Mouse (Mus musculus) urinary bladder, adult 2 months (tissue): ENCODE data around the gene Dnajc1. TPM values are rescaled to one million over a fixed set of nuclear protein-coding genes. Genes with fewer than 3 reads are reported as not detected.

Experiments used
- DNase-seq: peaks from one replicate; pipeline ENCODE4 v3.0.0; 2022; ENCODE audit warnings: low spot score
- polyA plus RNA-seq: library from polyadenylated mRNA; depleted of rRNA; stranded (reverse); fragments of >200 nt; gene quantifications from 2 replicates; pipeline ENCODE4 v1.2.3, GENCODE M21; 2012

Gene Dnajc1
- polyA plus RNA-seq, 1 experiment: 23.6 TPM

- DNase-seq: no peak
Observed at GRCm38 (mm10) chr2:18195691-18196396, 196.8 kb downstream of the Dnajc1 start.

GRCm38 (mm10) chr2:18195285-18195684 is 197.3 kb downstream of the Dnajc1 start:
- DNase-seq: no peak

- no peak for DNase-seq
Observed at GRCm38 (mm10) chr2:18188367-18188766, 204.3 kb downstream of the Dnajc1 start.

- no peak for DNase-seq
Observed at GRCm38 (mm10) chr2:18183079-18183478, 209.6 kb downstream of the Dnajc1 start.

DNA sequence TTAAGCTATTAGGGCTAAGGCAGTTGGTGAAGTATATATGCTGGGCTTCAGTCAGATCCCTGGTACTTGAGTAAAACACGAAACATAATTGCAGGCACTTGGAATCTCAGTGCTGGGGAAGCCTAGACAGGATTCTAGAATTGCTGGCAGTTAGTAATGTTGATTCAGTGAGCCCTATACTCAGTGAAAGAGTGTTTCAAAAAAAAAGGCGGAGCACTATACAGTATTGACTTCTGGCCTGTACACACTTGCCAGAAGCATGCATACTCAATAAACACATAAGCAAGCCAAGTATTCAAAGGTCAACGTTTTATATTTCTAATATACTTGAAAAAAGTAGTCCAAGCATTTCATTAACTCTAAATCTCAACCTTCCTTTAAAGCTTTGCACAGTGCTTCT is 211.0 kb downstream of the Dnajc1 start:
- no peak for DNase-seq

DNA sequence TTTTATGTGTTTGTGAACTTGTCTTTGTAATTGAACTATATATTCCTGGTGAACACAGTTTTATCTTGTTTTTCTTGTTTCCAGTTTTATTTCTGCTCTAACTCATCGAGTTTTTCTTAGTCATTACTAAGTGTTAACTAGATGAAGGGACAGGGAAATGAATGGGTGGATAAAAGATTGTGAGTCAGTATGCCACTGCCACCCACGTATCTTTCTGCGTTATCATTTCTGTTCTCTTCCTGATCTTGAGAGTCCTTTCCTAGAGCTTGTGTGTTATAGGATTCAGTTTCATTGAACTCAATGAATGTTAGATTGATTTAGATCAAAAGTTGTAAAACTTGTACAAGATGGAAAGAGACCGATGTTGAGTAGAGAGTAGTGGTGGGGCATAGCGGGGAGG is 212.3 kb downstream of the Dnajc1 start:
- no peak for DNase-seq

GRCm38 (mm10) chr2:18176235-18176634 is 216.4 kb downstream of the Dnajc1 start:
- DNase-seq: no peak

- no peak for DNase-seq
Observed at GRCm38 (mm10) chr2:18175234-18175633, 217.4 kb downstream of the Dnajc1 start.

GRCm38 (mm10) chr2:18169174-18169948 is 223.3 kb downstream of the Dnajc1 start:
- DNase-seq: no peak

GRCm38 (mm10) chr2:18165511-18165910 is 227.1 kb downstream of the Dnajc1 start:
- DNase-seq: no peak

- no peak for DNase-seq
Observed at GRCm38 (mm10) chr2:18160992-18161391, 231.6 kb downstream of the Dnajc1 start.

DNA sequence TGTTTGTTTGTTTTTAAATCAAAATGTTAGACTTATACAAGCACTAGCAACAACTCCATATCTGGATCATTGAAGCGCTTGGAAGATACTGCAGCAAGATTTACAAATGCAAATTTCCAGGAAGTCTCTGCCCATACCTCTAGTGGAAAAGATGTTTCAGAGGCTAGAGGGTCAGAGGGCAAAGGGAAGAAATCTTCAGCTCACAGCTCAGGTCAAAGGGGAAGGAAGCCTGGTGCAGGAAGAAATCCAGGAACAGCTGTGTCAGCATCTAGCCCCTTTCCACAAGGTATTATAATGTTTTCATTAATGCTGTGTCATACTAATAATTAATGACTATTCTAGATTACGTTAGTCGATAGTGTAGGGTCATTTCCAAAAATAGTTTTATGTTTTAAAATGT is 233.2 kb downstream of the Dnajc1 start:
- no peak for DNase-seq

GRCm38 (mm10) chr2:18156131-18156530 is 236.5 kb downstream of the Dnajc1 start:
- no peak for DNase-seq
